Mouse (Mus musculus) cortical plate, adult 2 months (tissue): ENCODE data around the gene Tmem143.

Experiments
- CTCF ChIP-seq: fragments of 200-500 bp; IDR thresholded peaks from 2 replicates; pipeline ENCODE4 v1.5.1; 2011; ENCODE audit warnings: mild to moderate bottlenecking, control low read depth, low read length; ENCODE audit not compliant: insufficient read depth; ENCODE audit errors: extremely low read depth
- POLR2A ChIP-seq: fragments of 200-500 bp; IDR thresholded peaks from 2 replicates; pipeline ENCODE4 v1.6.1; 2011; ENCODE audit warnings: mild to moderate bottlenecking, low read length, control low read depth; ENCODE audit not compliant: insufficient read depth; ENCODE audit errors: extremely low read depth

GRCm38 (mm10) chr7:45859008-45859407 lies 37.7 kb upstream of the Tmem143 start:
- no peak for TF ChIP-seq POLR2A
- TF ChIP-seq CTCF: no peak
